Mouse (Mus musculus) mouse trophoblast stem cell (cell line): ENCODE measurements around the gene Hdx.

Experiments
- in situ Hi-C, 2 experiments: fragments of 300-500 bp; cut with MseI, MboI; formaldehyde crosslinking; loops; 2 replicates in 1 of 2; 3 replicates in 1 of 2; pipeline ENCODE4 v1.15.1; 2025

Hdx gene

GRCm38 (mm10) chrX:111696356-111697282 lies at the start of gene Hdx:
Gene Hdx, minus strand, starts transcription at chrX:111697079.
- in situ Hi-C loops: no loop called here

- in situ Hi-C loops: no loop called here
These were observed 11.2 kb downstream of the Hdx start for GRCm38 (mm10) chrX:111685665-111686064.

- in situ Hi-C loops: no loop called here
These were observed 25.2 kb downstream of the Hdx start for GRCm38 (mm10) chrX:111671685-111672084.

GRCm38 (mm10) chrX:111660381-111660780 lies 36.5 kb downstream of the Hdx start:
- in situ Hi-C loops: no loop called here

GRCm38 (mm10) chrX:111658671-111659070 lies 38.2 kb downstream of the Hdx start:
- in situ Hi-C loops: loop anchor here (5.0 to 10.0 kb wide), 2 partner anchors 124 to 126 kb away; partner anchors contain the start of gene Rps6ka6 (in 1 of the 2)

GRCm38 (mm10) chrX:111644945-111645344 lies 51.9 kb downstream of the Hdx start:
- in situ Hi-C loops: no loop called here

GRCm38 (mm10) chrX:111640616-111641015 lies 56.3 kb downstream of the Hdx start:
- in situ Hi-C loops: no loop called here

GRCm38 (mm10) chrX:111597631-111598161 lies 99.2 kb downstream of the Hdx start:
- in situ Hi-C loops: no loop called here

GRCm38 (mm10) chrX:111587616-111588015 lies 109.3 kb downstream of the Hdx start:
- in situ Hi-C loops: no loop called here

GRCm38 (mm10) chrX:111577044-111577443 lies 119.8 kb downstream of the Hdx start:
- in situ Hi-C loops: no loop called here

GRCm38 (mm10) chrX:111537859-111538258 lies 159.0 kb downstream of the Hdx start, which contains the start of gene Rps6ka6:
Gene Rps6ka6, minus strand, starts transcription at chrX:111537959.
- in situ Hi-C loops: loop anchor here in 1 of 2 experiments (10.0 kb wide), 1 partner anchor 117 kb away; no protein-coding TSS in a partner anchor
